Mouse (Mus musculus) E14TG2a.4 (cell line): ENCODE data around the gene Ppt1.

Experiments used
- CTCF ChIP-seq: conservative IDR thresholded peaks from 2 replicates; pipeline ENCODE4 v1.5.1; 2014; ENCODE audit warnings: low read length
- NANOG ChIP-seq: IDR thresholded peaks from 2 replicates; pipeline ENCODE4 v1.6.1; 2014; ENCODE audit warnings: borderline replicate concordance, low read length, mixed read lengths
- POU5F1 ChIP-seq: IDR thresholded peaks from 2 replicates; pipeline ENCODE4 v1.6.1; 2014; ENCODE audit warnings: low read length, borderline replicate concordance

DNA sequence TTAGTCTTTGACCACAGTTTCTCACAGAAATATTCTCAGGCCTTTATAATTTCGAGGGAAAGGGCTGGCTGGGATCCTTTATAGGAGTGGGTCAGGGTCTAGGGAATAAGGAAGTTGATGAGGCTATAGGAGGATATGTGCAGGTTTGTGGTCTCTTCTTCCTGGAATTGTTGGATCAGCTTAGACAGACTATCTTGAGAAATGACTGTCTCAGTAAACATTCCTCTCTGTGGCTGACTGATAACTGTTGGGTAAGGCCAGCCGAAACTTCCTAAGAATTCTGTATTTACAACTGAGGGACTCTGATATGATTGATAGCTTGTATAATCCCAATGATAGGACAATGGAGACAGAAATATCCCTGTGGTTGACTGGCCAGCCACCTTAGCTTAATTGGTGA, 24.2 kb upstream of the Ppt1 start:
- TF ChIP-seq CTCF, result no peak
- no peak for TF ChIP-seq POU5F1
- TF ChIP-seq NANOG, result no peak
